Mouse (Mus musculus) myocyte (in vitro differentiated cells): ENCODE measurements around the gene Glod5.

ENCODE experiments used
- CEBPB ChIP-seq: IDR thresholded peaks from 2 replicates; pipeline ENCODE4 v1.6.1; 2011; ENCODE audit warnings: mild to moderate bottlenecking, moderate library complexity; ENCODE audit not compliant: poor library complexity, insufficient read depth, severe bottlenecking
- E2F4 ChIP-seq: IDR thresholded peaks from one replicate; pipeline ENCODE4 v1.6.1; 2011; ENCODE audit warnings: mild to moderate bottlenecking, control low read depth, moderate library complexity; ENCODE audit not compliant: insufficient read depth
- MAX ChIP-seq: IDR thresholded peaks from one replicate; pipeline ENCODE4 v1.6.1; 2011; ENCODE audit warnings: low read depth, mild to moderate bottlenecking, control low read depth
- MYOD1 ChIP-seq, 3 experiments: IDR thresholded peaks; one replicate each; pipeline ENCODE4 v1.6.1; 2011; ENCODE audit warnings: control low read depth in 2 of 3, low read depth in 2 of 3, mild to moderate bottlenecking in 2 of 3, moderate library complexity in 1 of 3; ENCODE audit not compliant: insufficient read length in 2 of 3, control insufficient read depth in 1 of 3
- MYOG ChIP-seq, 3 experiments: IDR thresholded peaks; one replicate each; pipeline ENCODE4 v1.6.1; 2011; ENCODE audit warnings: control low read depth in 2 of 3, low read depth in 2 of 3, mild to moderate bottlenecking in 2 of 3; ENCODE audit not compliant: insufficient read length in 2 of 3, control insufficient read depth in 1 of 3, insufficient read depth in 1 of 3
- POLR2A ChIP-seq: IDR thresholded peaks from one replicate; pipeline ENCODE4 v1.6.1; 2011; ENCODE audit warnings: low read depth, mild to moderate bottlenecking, control low read depth, moderate library complexity; ENCODE audit not compliant: insufficient read length
- POLR2AphosphoS2 ChIP-seq: IDR thresholded peaks from one replicate; pipeline ENCODE4 v1.6.1; 2011; ENCODE audit warnings: low read depth, control low read depth; ENCODE audit not compliant: insufficient read length
- REST ChIP-seq: IDR thresholded peaks from one replicate; pipeline ENCODE4 v1.6.1; 2011; ENCODE audit warnings: mild to moderate bottlenecking, control low read depth, moderate library complexity; ENCODE audit not compliant: insufficient read depth, insufficient read length
- SRF ChIP-seq: IDR thresholded peaks from one replicate; pipeline ENCODE4 v1.6.1; 2011; ENCODE audit warnings: low read depth; ENCODE audit not compliant: control insufficient read depth, insufficient read length
- TCF12 ChIP-seq: IDR thresholded peaks from one replicate; pipeline ENCODE4 v1.6.1; 2011; ENCODE audit warnings: mild to moderate bottlenecking, control low read depth; ENCODE audit not compliant: poor library complexity, insufficient read depth, severe bottlenecking
- TCF3 ChIP-seq: IDR thresholded peaks from one replicate; pipeline ENCODE4 v1.6.1; 2011; ENCODE audit warnings: low read depth, control low read depth; ENCODE audit not compliant: insufficient read length
- USF1 ChIP-seq: IDR thresholded peaks from one replicate; pipeline ENCODE4 v1.6.1; 2011; ENCODE audit warnings: low read depth, mild to moderate bottlenecking, control low read depth, moderate library complexity

- TF ChIP-seq MAX (no peak), REST (no peak), E2F4 (no peak), USF1 (no peak), POLR2A (no peak), MYOG (IDR thresholded peaks at IDR 0.05; ENCODE audit: control insufficient read depth in 1 of 3, insufficient read depth in 1 of 3, insufficient read length in 2 of 3, low read depth in 2 of 3) (no peak), POLR2AphosphoS2 (no peak), TCF12 (no peak), MYOD1 (IDR thresholded peaks at IDR 0.05; ENCODE audit: control insufficient read depth in 1 of 3, insufficient read length in 2 of 3, low read depth in 2 of 3) (no peak), SRF (no peak), TCF3 (no peak), CEBPB (no peak)
These were observed 5.1 kb downstream of the Glod5 start for GRCm38 (mm10) chrX:8013157-8013556.
